Mouse (Mus musculus) forebrain, embryonic 10.5 days (tissue): ENCODE data around the gene Jmjd1c. TPM values are rescaled to one million over a fixed set of nuclear protein-coding genes. Genes with fewer than 3 reads are reported as not detected.

Experiments used
- DNase-seq: peaks from one replicate; pipeline ENCODE4 v3.0.0-alpha.2; 2017; ENCODE audit warnings: low spot score; ENCODE audit errors: extremely low spot score
- H3K27ac ChIP-seq: fragments of 300-500 bp; sonication (generic); 2 replicates; pipeline ENCODE4 v1.5.1; 2016; ENCODE audit warnings: mild to moderate bottlenecking
- H3K27me3 ChIP-seq: fragments of 300-500 bp; sonication (generic); 2 replicates; pipeline ENCODE4 v1.6.1; 2016; ENCODE audit warnings: mild to moderate bottlenecking; ENCODE audit not compliant: poor library complexity, severe bottlenecking
- H3K36me3 ChIP-seq: fragments of 300-500 bp; sonication (generic); replicated peaks from 2 replicates; pipeline ENCODE4 v1.6.1; 2016; ENCODE audit warnings: mild to moderate bottlenecking, moderate library complexity
- H3K4me1 ChIP-seq: fragments of 300-500 bp; sonication (generic); 2 replicates; pipeline ENCODE4 v1.6.1; 2016
- H3K4me3 ChIP-seq: fragments of 300-500 bp; sonication (generic); 2 replicates; pipeline ENCODE4 v1.5.1; 2016; ENCODE audit warnings: mild to moderate bottlenecking, moderate library complexity
- H3K9me3 ChIP-seq: fragments of 300-500 bp; sonication (generic); 2 replicates; pipeline ENCODE4 v1.6.1; 2016; ENCODE audit warnings: mild to moderate bottlenecking, moderate library complexity
- WGBS: fragments of 180-500 bp; shearing (Covaris S2); methylation state at CpG from one replicate; pipeline ENCODE4 v1.1.7; 2016; 5-methylcytosine and 5-hydroxymethylcytosine counted together
- polyA plus RNA-seq: library from polyadenylated mRNA; unstranded; fragments of >200 nt; fragmentation: Nextera tagmentation; extraction: Ambion mirVana; gene quantifications from 2 replicates; pipeline ENCODE4 v1.2.1, GENCODE M21; 2016

The Jmjd1c gene
- polyA plus RNA-seq, 1 experiment from 2014 or later = 29.7 TPM

- Histone ChIP-seq H3K27ac (no peak overlapping the region), H3K36me3 (peaks cover 14% of the 10 kb centered on the region), H3K27me3 (no peaks in the 10 kb centered on the region), H3K4me3 (no peak overlapping the region), H3K9me3 (no peaks in the 10 kb centered on the region), H3K4me1 (peaks cover 26% of the 10 kb centered on the region)
- 86% methylated on average over 7 of the region's 7 CpGs for WGBS
- no peak for DNase-seq
These were observed 37.6 kb upstream of the Jmjd1c start for GRCm38 (mm10) chr10:67058297-67058696.

DNA sequence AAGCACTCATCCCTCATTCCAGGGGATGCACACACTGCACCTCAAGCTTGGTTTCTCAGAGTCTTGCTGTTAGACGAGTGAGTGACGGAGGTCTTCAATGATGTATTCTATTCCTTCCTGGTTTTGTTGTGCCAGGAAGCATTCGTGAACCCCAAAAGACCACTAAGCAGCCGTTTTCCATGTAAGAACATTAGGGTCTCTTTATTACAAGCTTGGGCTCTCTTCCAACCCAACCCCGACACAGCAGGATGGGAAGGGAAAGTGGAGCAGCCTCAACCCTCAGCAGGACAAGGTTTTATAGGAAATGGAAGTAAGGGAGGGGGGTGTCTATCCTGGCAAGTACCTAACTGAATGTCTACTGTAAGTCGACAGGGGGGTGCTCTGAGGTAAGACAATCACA, 37.2 kb upstream of the Jmjd1c start:
- H3K36me3 ChIP-seq = peaks cover 14% of the 10 kb centered on the region
- H3K27ac ChIP-seq = no peak overlapping the region
- no peak overlapping the region for H3K4me3 ChIP-seq
- 87% methylated on average over 6 of the region's 6 CpGs for WGBS
- H3K27me3 ChIP-seq = no peaks in the 10 kb centered on the region
- H3K9me3 ChIP-seq = no peaks in the 10 kb centered on the region
- no peak for DNase-seq
- peaks cover 21% of the 10 kb centered on the region for H3K4me1 ChIP-seq

GRCm38 (mm10) chr10:67061367-67061801, 34.5 kb upstream of the Jmjd1c start:
- H3K36me3 ChIP-seq = peaks cover 14% of the 10 kb centered on the region
- peak overlapping the region; percentile 53; the same call in 1 of the 2 replicates for H3K27ac ChIP-seq
- 49% methylated on average over 10 of the region's 10 CpGs for WGBS
- H3K9me3 ChIP-seq = no peaks in the 10 kb centered on the region
- H3K4me3 ChIP-seq = no peak overlapping the region
- no peak for DNase-seq
- no peaks in the 10 kb centered on the region for H3K27me3 ChIP-seq
- peaks cover 25% of the 10 kb centered on the region for H3K4me1 ChIP-seq

- no peak for DNase-seq
- Histone ChIP-seq H3K36me3 (peaks cover 14% of the 10 kb centered on the region), H3K27me3 (no peaks in the 10 kb centered on the region), H3K9me3 (no peaks in the 10 kb centered on the region), H3K27ac (peak overlapping the region; percentile 53; the same call in 1 of the 2 replicates), H3K4me1 (peaks cover 22% of the 10 kb centered on the region), H3K4me3 (no peak overlapping the region)
- 71% methylated on average over 4 of the region's 4 CpGs for WGBS
These were observed 34.1 kb upstream of the Jmjd1c start for GRCm38 (mm10) chr10:67061823-67062222.

DNA sequence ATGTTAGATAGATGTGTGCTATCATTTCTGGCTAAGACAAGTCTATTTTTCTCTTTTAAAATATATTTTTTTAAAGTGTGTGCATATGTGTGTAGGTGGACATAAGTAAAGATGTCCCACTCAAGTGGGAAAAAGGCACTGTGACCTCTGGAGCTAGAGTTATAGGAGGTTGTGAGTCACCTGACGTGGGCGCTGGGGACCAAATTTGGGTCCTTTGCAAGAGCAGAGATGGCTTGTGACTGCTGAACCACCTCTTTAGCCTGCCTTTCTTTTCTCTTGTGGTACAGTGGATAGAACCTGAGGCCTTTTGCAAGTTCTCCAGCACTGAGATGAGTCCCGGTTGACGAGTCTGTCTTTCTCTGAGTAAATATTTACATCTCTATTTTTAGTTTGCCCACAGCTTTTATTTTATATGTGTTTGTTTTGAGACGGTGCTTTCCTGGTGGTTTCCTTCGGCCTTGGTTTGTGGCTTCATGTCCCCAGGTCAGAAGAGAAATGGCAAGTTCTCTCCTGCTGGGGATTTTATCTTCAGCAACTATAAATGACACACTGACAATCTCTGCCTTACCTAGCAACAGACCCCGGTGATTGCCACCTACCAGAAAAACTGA, 30.5 kb upstream of the Jmjd1c start:
- Histone ChIP-seq H3K4me3 (no peak overlapping the region), H3K36me3 (peaks cover 3% of the 10 kb centered on the region; the same call in 1 of the 2 replicates), H3K27me3 (no peaks in the 10 kb centered on the region), H3K4me1 (peaks cover 21% of the 10 kb centered on the region), H3K27ac (0 out of 2 replicates have a peak overlapping the region, but pooled peaks have one; percentile 41), H3K9me3 (no peaks in the 10 kb centered on the region; the same call in 1 of the 2 replicates)
- WGBS = 89% methylated on average over 7 of the region's 7 CpGs
- no peak for DNase-seq

GRCm38 (mm10) chr10:67065927-67066326, 30.0 kb upstream of the Jmjd1c start:
- Histone ChIP-seq H3K27ac (0 out of 2 replicates have a peak overlapping the region, but pooled peaks have one; percentile 41), H3K4me3 (no peak overlapping the region), H3K4me1 (peaks cover 21% of the 10 kb centered on the region), H3K9me3 (no peaks in the 10 kb centered on the region; the same call in 1 of the 2 replicates), H3K36me3 (peaks cover 7% of the 10 kb centered on the region; the same call in 1 of the 2 replicates), H3K27me3 (no peaks in the 10 kb centered on the region)
- DNase-seq = no peak
- 78% methylated on average over 5 of the region's 5 CpGs for WGBS

DNA sequence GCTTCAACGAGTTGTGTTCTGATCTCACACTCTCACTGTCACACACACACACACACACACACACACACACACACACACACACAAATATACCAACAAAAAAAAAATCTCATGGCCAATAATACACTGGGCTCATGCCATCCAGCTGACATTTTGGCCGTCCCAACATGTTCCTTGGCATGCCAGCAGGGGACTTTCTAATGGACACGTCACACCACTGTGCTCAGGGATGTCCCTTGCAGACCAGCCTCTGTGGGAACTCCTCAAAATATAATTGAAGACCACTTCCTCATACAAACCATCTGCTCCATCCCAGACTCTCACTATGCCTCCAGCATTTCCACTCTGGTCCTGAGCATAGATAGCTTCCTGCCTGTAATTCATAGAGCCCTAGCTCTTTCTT, 29.5 kb upstream of the Jmjd1c start:
- WGBS = 89% methylated on average over 3 of the region's 3 CpGs
- Histone ChIP-seq H3K4me3 (no peak overlapping the region), H3K27me3 (no peaks in the 10 kb centered on the region), H3K36me3 (peaks cover 7% of the 10 kb centered on the region; the same call in 1 of the 2 replicates), H3K4me1 (peaks cover 17% of the 10 kb centered on the region), H3K9me3 (no peaks in the 10 kb centered on the region; the same call in 1 of the 2 replicates), H3K27ac (no peak overlapping the region)
- no peak for DNase-seq

- 93% methylated on average over 10 of the region's 10 CpGs for WGBS
- DNase-seq = no peak
- H3K36me3 ChIP-seq = peaks cover 4% of the 10 kb centered on the region
- no peaks in the 10 kb centered on the region for H3K27me3 ChIP-seq
- no peak overlapping the region for H3K4me3 ChIP-seq
- peaks cover 9% of the 10 kb centered on the region for H3K4me1 ChIP-seq
- no peak overlapping the region for H3K27ac ChIP-seq
- peaks cover 3% of the 10 kb centered on the region; the same call in 1 of the 2 replicates for H3K9me3 ChIP-seq
These were observed 26.9 kb upstream of the Jmjd1c start for GRCm38 (mm10) chr10:67069013-67069412.

GRCm38 (mm10) chr10:67071389-67071788, 24.5 kb upstream of the Jmjd1c start:
- WGBS = 89% methylated on average over 4 of the region's 4 CpGs

DNA sequence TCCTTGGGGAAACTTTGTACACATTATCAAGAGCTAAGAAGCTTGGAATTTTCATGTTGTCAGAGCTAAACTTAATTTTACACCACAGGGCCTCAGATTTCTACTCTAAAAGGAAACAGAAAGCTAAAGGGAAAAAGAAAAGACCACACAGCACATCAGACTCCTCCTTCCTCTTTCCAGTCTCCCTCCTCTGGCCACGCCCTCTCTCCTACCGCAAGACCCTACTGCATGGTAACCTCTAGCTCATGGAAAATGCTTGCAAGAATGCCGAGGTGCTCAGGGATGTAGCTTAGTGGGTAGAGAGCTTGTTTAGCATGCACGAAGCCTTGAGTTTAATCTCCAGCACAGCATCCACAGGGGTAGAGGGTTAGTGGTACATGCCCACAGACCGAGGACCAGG, 24.0 kb upstream of the Jmjd1c start:
- no peak overlapping the region for H3K27ac ChIP-seq
- H3K36me3 ChIP-seq = peaks cover 6% of the 10 kb centered on the region
- no peak overlapping the region for H3K4me3 ChIP-seq
- peaks cover 6% of the 10 kb centered on the region for H3K4me1 ChIP-seq
- H3K9me3 ChIP-seq = peaks cover 3% of the 10 kb centered on the region; the same call in 1 of the 2 replicates
- WGBS = 87% methylated on average over 5 of the region's 5 CpGs
- no peak for DNase-seq
- no peaks in the 10 kb centered on the region for H3K27me3 ChIP-seq

More at GRCm38 (mm10) chr10:67071389-67071788, 24.5 kb upstream of the Jmjd1c start:
- Histone ChIP-seq H3K27ac (no peak overlapping the region), H3K27me3 (no peaks in the 10 kb centered on the region), H3K36me3 (peaks cover 6% of the 10 kb centered on the region), H3K4me1 (peaks cover 2% of the 10 kb centered on the region), H3K9me3 (peaks cover 3% of the 10 kb centered on the region; the same call in 1 of the 2 replicates), H3K4me3 (no peak overlapping the region)
- DNase-seq = no peak

- Histone ChIP-seq H3K27me3 (no peaks in the 10 kb centered on the region), H3K9me3 (peaks cover 3% of the 10 kb centered on the region; the same call in 1 of the 2 replicates), H3K4me1 (peaks cover 6% of the 10 kb centered on the region), H3K4me3 (no peak overlapping the region), H3K27ac (no peak overlapping the region), H3K36me3 (peaks cover 6% of the 10 kb centered on the region)
- no peak for DNase-seq
- WGBS = 97% methylated on average over 4 of the region's 4 CpGs
These were observed 23.3 kb upstream of the Jmjd1c start for GRCm38 (mm10) chr10:67072600-67072999.

- H3K9me3 ChIP-seq = peaks cover 3% of the 10 kb centered on the region; the same call in 1 of the 2 replicates
- H3K27ac ChIP-seq = no peak overlapping the region
- DNase-seq = no peak
- H3K4me1 ChIP-seq = peaks cover 6% of the 10 kb centered on the region
- H3K4me3 ChIP-seq = no peak overlapping the region
- no peaks in the 10 kb centered on the region for H3K27me3 ChIP-seq
- 92% methylated on average over 8 of the region's 8 CpGs for WGBS
- H3K36me3 ChIP-seq = peaks cover 6% of the 10 kb centered on the region
These were observed 22.3 kb upstream of the Jmjd1c start for GRCm38 (mm10) chr10:67073577-67073976.
